Mouse (Mus musculus): Measurements from ENCODE around the gene Exo5.

Gene Exo5

GRCm38 (mm10) chr4:120924554-120925299, at the start of gene Exo5:
Exo5 (minus strand) TSS chr4:120925017.
- peak; percentile 85 to 87 for DNase-seq (ENCODE audit: low spot score in 2 of 2)

GRCm38 (mm10) chr4:120971842-120972241, 47.0 kb upstream of the Exo5 start:
- no peak for DNase-seq (ENCODE audit: low spot score in 2 of 2)

- peak in 1 of 2 experiments; percentile 33 for DNase-seq (ENCODE audit: low spot score in 2 of 2)
Measured at GRCm38 (mm10) chr4:120969382-120970146, 44.7 kb upstream of the Exo5 start.

GRCm38 (mm10) chr4:120968486-120968885, 43.7 kb upstream of the Exo5 start:
- DNase-seq (ENCODE audit: low spot score in 2 of 2): no peak

- DNase-seq (ENCODE audit: low spot score in 2 of 2): no peak
Measured at GRCm38 (mm10) chr4:120955586-120955985, 30.8 kb upstream of the Exo5 start.

- DNase-seq (ENCODE audit: low spot score in 2 of 2): no peak
Measured at GRCm38 (mm10) chr4:120953667-120954066, 28.9 kb upstream of the Exo5 start.

- DNase-seq (ENCODE audit: low spot score in 2 of 2): no peak
Measured at GRCm38 (mm10) chr4:120953038-120953437, 28.2 kb upstream of the Exo5 start.

GRCm38 (mm10) chr4:120952163-120952562, 27.3 kb upstream of the Exo5 start:
- DNase-seq (ENCODE audit: low spot score in 2 of 2): no peak

GRCm38 (mm10) chr4:120951428-120951973, 26.7 kb upstream of the Exo5 start, which contains the start of gene Zfp69:
Zfp69 (minus strand) TSS chr4:120951699.
- peak; percentile 54 to 76 for DNase-seq (ENCODE audit: low spot score in 2 of 2)

- DNase-seq (ENCODE audit: low spot score in 2 of 2): no peak
Measured at GRCm38 (mm10) chr4:120950763-120951427, 26.1 kb upstream of the Exo5 start.

- no peak for DNase-seq (ENCODE audit: low spot score in 2 of 2)
Measured at GRCm38 (mm10) chr4:120948938-120949337, 24.1 kb upstream of the Exo5 start.

- no peak for DNase-seq (ENCODE audit: low spot score in 2 of 2)
Measured at GRCm38 (mm10) chr4:120935006-120935405, 10.2 kb upstream of the Exo5 start.

- no peak for DNase-seq (ENCODE audit: low spot score in 2 of 2)
Measured at GRCm38 (mm10) chr4:120930736-120931135, 5.9 kb upstream of the Exo5 start.

GRCm38 (mm10) chr4:120928686-120929085, 3.9 kb upstream of the Exo5 start:
- DNase-seq (ENCODE audit: low spot score in 2 of 2): no peak

- DNase-seq (ENCODE audit: low spot score in 2 of 2): no peak
Measured at GRCm38 (mm10) chr4:120925386-120925785, 569 bp upstream of the Exo5 start.

GRCm38 (mm10) chr4:120921461-120921860, 3.4 kb downstream of the Exo5 start:
- DNase-seq (ENCODE audit: low spot score in 2 of 2): no peak

GRCm38 (mm10) chr4:120914501-120914900, 10.3 kb downstream of the Exo5 start:
- no peak for DNase-seq (ENCODE audit: low spot score in 2 of 2)

- no peak for DNase-seq (ENCODE audit: low spot score in 2 of 2)
Measured at GRCm38 (mm10) chr4:120913861-120914260, 11.0 kb downstream of the Exo5 start.

GRCm38 (mm10) chr4:120913443-120913842, 11.4 kb downstream of the Exo5 start:
- no peak for DNase-seq (ENCODE audit: low spot score in 2 of 2)

GRCm38 (mm10) chr4:120912866-120913265, 12.0 kb downstream of the Exo5 start:
- DNase-seq (ENCODE audit: low spot score in 2 of 2): no peak

- DNase-seq (ENCODE audit: low spot score in 2 of 2): no peak
Measured at GRCm38 (mm10) chr4:120911086-120911485, 13.7 kb downstream of the Exo5 start.

- DNase-seq (ENCODE audit: low spot score in 2 of 2): peak in 1 of 2 experiments; percentile 46
Measured at GRCm38 (mm10) chr4:120909558-120910150, 15.2 kb downstream of the Exo5 start.

Data from frontal cortex, postnatal 14 days (tissue).